Mouse (Mus musculus): ENCODE measurements at regions not wholly inside any gene's neighbourhood (a gene's known extent, or its start where the extent isn't known, plus 50 kb on each side); places are given as distances from the start of the nearest gene placed in this dataset.
A peak's percentile ranks its signal among the peaks of the same experiment; 100 is the strongest.

GRCm38 (mm10) chr10:118624368-118624767 lies 183.5 kb downstream of the Ifng start:
- peak; percentile 25 to 30 for DNase-seq

- DNase-seq, result no peak
These were observed 187.2 kb downstream of the Ifng start for GRCm38 (mm10) chr10:118628000-118628399.

GRCm38 (mm10) chr10:118629360-118630040 lies 188.7 kb downstream of the Ifng start:
- no peak for DNase-seq

- DNase-seq, result no peak
These were observed 190.9 kb downstream of the Ifng start for GRCm38 (mm10) chr10:118631786-118632185.

- DNase-seq, result no peak
These were observed 191.3 kb downstream of the Ifng start for GRCm38 (mm10) chr10:118632187-118632586.

GRCm38 (mm10) chr10:118633429-118633828 lies 192.6 kb downstream of the Ifng start:
- no peak for DNase-seq

- DNase-seq, result no peak
These were observed 198.3 kb downstream of the Ifng start for GRCm38 (mm10) chr10:118639097-118639496.

GRCm38 (mm10) chr10:118640121-118640809 lies 199.4 kb downstream of the Ifng start:
- DNase-seq, result no peak

- DNase-seq, result no peak
These were observed 200.1 kb downstream of the Ifng start for GRCm38 (mm10) chr10:118640810-118641427.

- no peak for DNase-seq
These were observed 202.8 kb downstream of the Ifng start for GRCm38 (mm10) chr10:118643622-118644021.

GRCm38 (mm10) chr10:118648111-118648510 lies 207.3 kb downstream of the Ifng start:
- DNase-seq, result no peak

- DNase-seq, result no peak
These were observed 213.4 kb downstream of the Dyrk2 start for GRCm38 (mm10) chr10:118656561-118656960.

GRCm38 (mm10) chr10:118666009-118666408 lies 204.0 kb downstream of the Dyrk2 start:
- DNase-seq, result no peak

- peak; percentile 64 to 80 for DNase-seq
These were observed 194.1 kb downstream of the Dyrk2 start for GRCm38 (mm10) chr10:118675816-118676465.

GRCm38 (mm10) chr10:118678750-118679418 lies 191.1 kb downstream of the Dyrk2 start:
- no peak for DNase-seq

GRCm38 (mm10) chr10:118679507-118679906 lies 190.5 kb downstream of the Dyrk2 start:
- DNase-seq, result no peak

GRCm38 (mm10) chr10:118680896-118681295 lies 189.1 kb downstream of the Dyrk2 start:
- no peak for DNase-seq

GRCm38 (mm10) chr10:118683356-118683755 lies 186.7 kb downstream of the Dyrk2 start:
- DNase-seq, result peak in 1 of 2 experiments; percentile 18

- DNase-seq, result no peak
These were observed 170.7 kb downstream of the Dyrk2 start for GRCm38 (mm10) chr10:118699292-118699691.

GRCm38 (mm10) chr10:118700115-118700514 lies 169.9 kb downstream of the Dyrk2 start:
- no peak for DNase-seq

GRCm38 (mm10) chr10:118706020-118706419 lies 164.0 kb downstream of the Dyrk2 start:
- DNase-seq, result no peak

GRCm38 (mm10) chr10:118709718-118710117 lies 160.3 kb downstream of the Dyrk2 start:
- no peak for DNase-seq

Data from adrenal gland, postnatal 36 days (tissue).